Mouse (Mus musculus): ENCODE measurements around the gene Rccd1. TPM values are rescaled to one million over a fixed set of nuclear protein-coding genes. Genes with fewer than 3 reads are reported as not detected.

Gene Rccd1
- total RNA-seq (2017), result 11.0 and 23.2 TPM in 2 replicates

DNA sequence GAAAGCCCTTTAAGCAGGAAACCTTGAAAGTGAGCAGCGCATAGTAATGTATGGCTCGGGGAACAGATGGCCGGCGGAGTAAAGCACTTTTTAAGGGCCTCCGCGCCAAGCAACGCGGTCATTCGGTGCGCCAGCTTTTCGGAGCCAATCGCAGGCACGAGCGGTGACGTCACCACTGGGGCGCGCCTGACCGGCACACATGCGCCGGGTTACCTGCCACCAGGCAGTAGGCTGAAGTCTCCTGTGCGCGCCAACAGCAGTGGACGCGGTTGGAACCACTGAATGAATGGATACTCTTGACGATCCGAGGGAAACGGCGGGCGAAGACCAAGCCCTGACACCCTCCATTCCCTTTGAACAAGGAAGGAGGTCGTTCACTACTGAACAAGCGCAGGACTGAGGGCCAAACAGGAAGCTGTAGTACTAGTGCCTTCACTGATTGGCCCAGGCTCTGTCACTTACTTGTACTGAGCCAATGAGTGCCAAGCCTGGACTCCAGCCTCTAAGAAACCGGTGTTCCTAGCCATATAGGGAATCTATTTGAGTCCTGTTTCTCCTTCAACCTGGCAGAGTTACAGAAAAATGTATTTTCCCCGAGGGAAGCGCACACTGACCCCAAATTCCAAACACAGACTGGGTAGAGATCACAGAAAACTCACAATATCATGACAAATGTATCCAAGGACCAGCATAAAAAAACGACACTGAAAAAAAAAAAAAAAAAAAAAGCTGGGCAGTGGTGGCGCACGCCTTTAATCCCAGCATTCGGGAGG is at the start of gene Rccd1:
Gene Rccd1 (minus strand): TSS at position 412 of the 773 bp plus-strand sequence.
- ATAC-seq (replicated peaks in 1 of 2; ENCODE audit: insufficient read depth in 1 of 2, low FRiP score in 2 of 2, low TSS enrichment in 1 of 2, low read depth in 1 of 2, poor library complexity in 2 of 2, severe bottlenecking in 2 of 2), result peak; percentile 96 to 99

DNA sequence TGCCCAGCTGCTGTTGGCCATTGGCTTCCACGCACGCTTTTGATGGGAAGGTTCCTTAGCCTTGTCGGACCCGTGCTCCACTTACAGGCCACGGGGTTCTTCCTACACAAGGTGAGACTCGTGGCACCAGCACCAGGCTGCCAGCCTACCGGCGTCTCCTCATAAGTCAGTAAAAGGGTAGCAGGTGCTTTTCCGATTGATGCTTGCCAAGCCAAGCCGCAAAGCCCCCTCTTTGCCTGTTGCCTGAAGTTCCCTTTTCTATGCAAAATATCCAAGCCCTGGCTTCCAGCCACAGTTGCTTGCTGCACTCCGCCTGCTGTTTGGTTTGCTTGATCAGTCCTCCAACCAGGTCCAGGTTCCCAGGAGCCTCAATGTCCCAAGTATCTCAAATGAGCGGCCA is 49.6 kb upstream of the Rccd1 start:
- peak; percentile 52 to 57 for ATAC-seq (replicated peaks in 1 of 2; ENCODE audit: insufficient read depth in 1 of 2, low FRiP score in 2 of 2, low TSS enrichment in 1 of 2, low read depth in 1 of 2, poor library complexity in 2 of 2, severe bottlenecking in 2 of 2)

DNA sequence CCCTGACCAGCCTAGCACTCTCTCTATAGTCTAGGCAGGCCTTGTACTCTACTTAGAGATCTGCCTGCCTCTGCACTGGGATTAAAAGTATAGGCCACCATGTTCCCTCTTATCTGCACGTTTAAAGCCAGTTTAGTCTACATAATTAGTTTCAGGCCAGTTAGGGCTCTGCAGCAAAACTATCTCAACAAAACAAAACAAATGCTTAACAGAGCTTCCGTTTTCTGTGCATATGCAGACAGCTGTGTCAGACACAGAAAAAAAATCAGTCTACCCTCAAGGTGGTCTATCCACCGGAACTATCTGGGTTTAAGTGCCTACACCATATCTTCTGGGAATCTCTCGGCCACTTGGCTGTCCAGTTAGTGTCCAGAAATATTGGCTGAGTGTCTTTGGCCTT is 49.1 kb upstream of the Rccd1 start:
- no peak for ATAC-seq (replicated peaks in 1 of 2; ENCODE audit: insufficient read depth in 1 of 2, low FRiP score in 2 of 2, low TSS enrichment in 1 of 2, low read depth in 1 of 2, poor library complexity in 2 of 2, severe bottlenecking in 2 of 2)

DNA sequence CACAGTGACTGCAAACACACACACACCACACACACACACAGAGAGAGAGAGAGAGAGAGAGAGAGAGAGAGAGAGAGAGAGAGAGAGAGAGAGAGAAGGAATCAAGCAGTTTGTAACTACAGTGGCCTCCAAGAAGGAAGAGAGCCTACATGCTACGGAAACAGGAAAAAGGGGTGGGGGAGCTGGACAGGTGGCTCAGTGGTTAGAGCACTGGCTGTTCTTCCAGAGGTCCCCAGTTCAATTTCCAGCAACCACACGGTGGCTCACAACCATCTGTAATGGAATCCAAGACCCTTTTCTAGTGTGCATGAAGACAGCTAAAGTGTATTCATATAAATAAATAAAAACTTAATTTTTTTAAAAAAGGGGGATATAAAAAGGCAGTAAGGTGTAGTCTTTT is 48.4 kb upstream of the Rccd1 start:
- ATAC-seq (replicated peaks in 1 of 2; ENCODE audit: insufficient read depth in 1 of 2, low FRiP score in 2 of 2, low TSS enrichment in 1 of 2, low read depth in 1 of 2, poor library complexity in 2 of 2, severe bottlenecking in 2 of 2), result no peak

DNA sequence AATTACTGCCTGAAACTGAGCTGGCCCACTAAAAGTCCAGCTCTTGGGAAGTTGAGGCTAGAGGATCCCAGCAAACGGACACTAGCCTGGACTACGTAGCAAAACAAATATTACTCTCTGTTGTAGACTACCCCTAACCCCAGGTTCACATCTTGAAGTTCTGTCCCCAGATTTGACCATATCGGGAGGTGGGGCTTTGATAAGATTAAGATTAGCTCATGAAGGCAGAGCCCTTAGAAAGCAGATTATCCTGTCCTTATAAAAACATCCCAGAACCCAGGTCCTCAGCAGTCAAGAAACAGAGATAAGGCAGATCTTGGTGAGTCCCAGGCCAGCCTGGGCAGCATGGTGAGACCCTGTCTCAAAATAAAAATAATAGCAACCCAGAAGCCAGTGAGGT is 47.9 kb upstream of the Rccd1 start:
- no peak for ATAC-seq (replicated peaks in 1 of 2; ENCODE audit: insufficient read depth in 1 of 2, low FRiP score in 2 of 2, low TSS enrichment in 1 of 2, low read depth in 1 of 2, poor library complexity in 2 of 2, severe bottlenecking in 2 of 2)

DNA sequence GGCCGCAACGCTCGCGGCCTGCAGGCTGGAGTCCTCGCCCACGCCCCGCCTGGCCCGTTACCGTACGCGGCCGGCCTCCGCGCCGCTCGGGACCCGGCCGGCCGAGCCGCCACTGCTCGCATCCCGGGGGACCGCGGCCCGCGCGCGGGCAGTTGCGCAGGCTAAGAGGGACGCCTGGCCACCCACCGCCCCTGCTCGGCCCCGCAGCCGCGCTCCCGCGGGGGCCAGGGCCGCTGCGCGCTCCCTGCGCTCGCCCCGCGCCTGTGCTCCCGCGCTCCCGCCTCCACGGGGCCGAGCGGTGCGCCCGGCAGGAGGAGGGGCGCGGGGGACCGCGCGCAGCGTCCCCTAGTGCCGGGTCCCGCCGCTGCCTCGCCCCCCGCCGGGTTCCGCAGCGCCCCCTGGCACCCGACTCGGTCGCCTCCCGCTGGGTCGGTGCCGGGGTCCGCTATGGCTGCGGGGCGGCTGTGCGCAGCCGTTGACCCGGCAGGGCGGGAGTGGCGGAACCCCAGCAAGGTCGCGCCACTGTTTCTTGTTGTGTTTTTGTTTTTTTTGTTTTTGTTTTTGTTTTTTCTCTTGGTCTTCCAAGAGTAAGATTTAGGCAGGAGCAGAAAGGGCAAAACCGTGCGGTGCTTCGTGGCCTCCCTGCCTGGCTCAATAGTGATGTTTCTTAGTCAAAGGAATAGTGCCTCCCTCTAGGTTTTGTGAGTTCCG is 46.9 kb upstream of the Rccd1 start, which contains the start of gene Man2a2:
Gene Man2a2 (minus strand): TSS at position 335 of the 711 bp plus-strand sequence.
- ATAC-seq (replicated peaks in 1 of 2; ENCODE audit: insufficient read depth in 1 of 2, low FRiP score in 2 of 2, low TSS enrichment in 1 of 2, low read depth in 1 of 2, poor library complexity in 2 of 2, severe bottlenecking in 2 of 2), result 0 out of 4 replicates have a peak, but pooled peaks of 1 of the 2 experiments have one; percentile 25

DNA sequence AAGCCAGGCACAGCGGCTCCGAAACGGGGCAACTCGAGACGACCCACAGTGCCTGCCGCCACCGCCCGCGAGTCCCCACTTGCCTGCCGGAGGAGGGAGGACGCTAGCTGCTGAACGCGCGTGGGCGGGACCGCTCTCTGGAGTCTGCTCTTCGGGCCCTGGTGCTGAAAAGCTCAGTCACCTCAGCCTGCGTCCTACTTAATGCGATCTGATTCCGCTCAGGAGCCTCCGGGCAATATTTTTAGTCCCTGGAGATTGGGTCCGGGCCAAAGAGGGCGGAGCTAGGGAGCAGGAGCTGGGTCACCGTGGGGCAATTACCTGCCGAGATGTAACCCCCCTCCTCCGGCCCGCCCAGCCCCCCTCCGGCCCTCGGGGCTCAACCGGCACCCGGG is 46.4 kb upstream of the Rccd1 start:
- ATAC-seq (replicated peaks in 1 of 2; ENCODE audit: insufficient read depth in 1 of 2, low FRiP score in 2 of 2, low TSS enrichment in 1 of 2, low read depth in 1 of 2, poor library complexity in 2 of 2, severe bottlenecking in 2 of 2), result peak; percentile 25 to 27; a peak in 2 of 4 replicates

DNA sequence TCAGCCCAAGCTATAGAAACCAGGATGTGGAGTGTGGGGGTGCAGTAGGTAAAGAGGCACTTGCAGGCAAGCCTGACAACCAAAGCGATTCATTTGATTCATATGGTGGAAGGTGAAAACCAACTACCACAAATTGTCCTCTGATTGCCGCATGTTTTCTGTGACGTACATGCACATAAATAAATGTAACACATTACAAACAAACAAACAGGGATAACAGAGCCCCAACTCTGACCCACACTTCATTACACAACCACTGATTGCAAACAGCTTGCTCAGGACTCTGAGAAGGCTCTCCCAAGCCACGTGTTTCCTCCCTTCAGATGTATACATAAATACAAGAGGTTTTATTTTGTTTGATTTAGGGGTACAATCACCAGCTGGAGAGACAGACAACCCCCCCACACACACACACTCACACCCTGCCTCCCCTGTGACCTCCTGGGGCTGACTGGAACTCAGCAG is 45.7 kb upstream of the Rccd1 start:
- ATAC-seq (replicated peaks in 1 of 2; ENCODE audit: insufficient read depth in 1 of 2, low FRiP score in 2 of 2, low TSS enrichment in 1 of 2, low read depth in 1 of 2, poor library complexity in 2 of 2, severe bottlenecking in 2 of 2), result no peak

DNA sequence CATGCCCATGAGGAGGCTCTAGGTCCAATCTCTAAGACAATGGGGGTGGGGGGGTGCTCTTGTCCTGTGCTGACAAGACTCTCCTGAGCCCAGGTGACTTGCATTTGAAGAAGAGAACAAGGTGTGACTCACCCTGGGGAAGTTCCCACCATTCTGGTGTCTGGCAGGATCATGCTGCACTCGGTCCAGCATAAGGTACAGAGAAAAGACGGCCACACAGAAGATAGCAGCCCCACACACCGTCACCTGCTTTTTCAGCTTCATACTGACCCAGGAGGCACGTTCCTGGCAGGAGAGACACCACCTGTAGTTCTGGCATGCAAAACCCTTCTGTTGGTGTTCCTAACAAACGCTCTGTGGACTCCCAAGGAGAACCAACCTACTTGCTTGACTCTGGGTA is 45.2 kb upstream of the Rccd1 start:
- no peak for ATAC-seq (replicated peaks in 1 of 2; ENCODE audit: insufficient read depth in 1 of 2, low FRiP score in 2 of 2, low TSS enrichment in 1 of 2, low read depth in 1 of 2, poor library complexity in 2 of 2, severe bottlenecking in 2 of 2)

DNA sequence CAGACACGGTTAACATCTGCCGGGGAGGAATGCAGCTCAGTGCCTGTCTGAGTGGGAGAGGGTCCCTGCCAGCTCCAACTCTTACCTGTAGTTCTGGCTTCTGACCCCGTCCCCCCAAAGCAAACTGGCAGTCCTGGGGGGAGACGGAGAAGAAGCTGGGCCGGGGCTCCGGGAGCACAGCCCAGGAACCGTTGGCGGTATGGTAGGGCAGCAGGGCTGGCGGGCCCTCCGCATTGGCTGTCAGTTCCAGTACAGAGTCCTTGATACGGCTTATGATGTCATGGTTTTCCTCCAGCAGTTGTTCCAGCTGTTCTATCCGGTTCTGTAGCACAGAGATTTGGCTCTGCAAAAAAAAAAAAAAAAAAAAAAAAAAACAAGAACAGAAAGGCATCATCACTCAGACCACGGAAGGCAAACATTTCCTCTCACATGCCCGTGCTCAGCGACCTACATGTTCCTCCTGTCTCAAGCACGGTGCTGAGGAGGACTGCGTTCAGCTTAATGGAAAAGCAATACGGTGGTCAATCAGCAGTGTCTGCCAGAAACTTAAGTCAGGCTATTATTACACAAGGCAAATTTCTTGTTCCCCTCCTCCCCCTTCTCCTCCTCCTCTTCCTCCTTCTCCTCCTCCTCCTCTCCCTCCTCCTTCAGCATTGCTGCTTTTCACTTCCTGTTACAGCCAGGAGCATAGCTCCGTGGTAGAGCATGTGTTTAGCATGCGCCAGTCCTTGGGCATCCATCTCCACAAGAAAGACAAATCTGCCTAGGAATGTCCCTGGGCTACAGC is 44.6 kb upstream of the Rccd1 start:
- peak; percentile 52 to 55 for ATAC-seq (replicated peaks in 1 of 2; ENCODE audit: insufficient read depth in 1 of 2, low FRiP score in 2 of 2, low TSS enrichment in 1 of 2, low read depth in 1 of 2, poor library complexity in 2 of 2, severe bottlenecking in 2 of 2)

DNA sequence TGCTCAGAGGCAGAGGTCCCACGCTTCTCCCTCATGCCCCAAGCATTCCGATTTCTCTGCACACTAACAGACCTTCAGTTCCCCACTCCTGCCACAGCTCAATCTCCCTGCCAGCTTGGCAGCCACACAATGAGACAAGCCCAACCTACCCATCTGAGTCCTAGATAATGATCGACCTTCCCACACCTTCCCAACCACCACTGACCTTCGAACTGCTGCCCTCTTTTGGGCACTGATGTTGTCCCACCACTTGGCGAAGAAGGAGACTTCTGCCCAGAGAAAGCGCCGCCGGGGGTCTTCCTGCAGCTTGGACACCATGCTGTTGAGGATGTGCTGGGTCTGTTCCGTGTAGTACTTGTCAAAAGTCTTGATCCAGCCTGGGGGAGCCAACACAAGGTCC is 43.8 kb upstream of the Rccd1 start:
- ATAC-seq (replicated peaks in 1 of 2; ENCODE audit: insufficient read depth in 1 of 2, low FRiP score in 2 of 2, low TSS enrichment in 1 of 2, low read depth in 1 of 2, poor library complexity in 2 of 2, severe bottlenecking in 2 of 2), result no peak

DNA sequence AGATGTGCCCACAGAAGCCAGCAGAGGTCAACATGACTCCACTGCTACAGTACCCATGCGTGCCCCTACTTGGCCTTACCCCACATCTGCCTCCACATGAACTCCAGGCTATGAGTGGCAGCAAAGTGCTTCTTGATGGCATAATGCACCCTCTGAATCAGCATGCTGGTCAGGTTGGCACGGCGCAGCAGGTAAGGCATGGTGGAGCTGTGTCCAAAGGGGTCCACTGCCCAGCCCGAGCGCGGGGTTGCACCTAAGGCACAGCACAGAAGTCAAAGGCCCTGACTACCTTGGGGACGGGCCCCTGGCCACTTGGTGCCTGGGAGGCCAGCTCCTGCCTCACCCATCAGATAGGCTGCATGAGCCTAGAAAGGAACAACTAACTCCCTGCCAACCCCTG is 43.0 kb upstream of the Rccd1 start:
- ATAC-seq (replicated peaks in 1 of 2; ENCODE audit: insufficient read depth in 1 of 2, low FRiP score in 2 of 2, low TSS enrichment in 1 of 2, low read depth in 1 of 2, poor library complexity in 2 of 2, severe bottlenecking in 2 of 2), result no peak

DNA sequence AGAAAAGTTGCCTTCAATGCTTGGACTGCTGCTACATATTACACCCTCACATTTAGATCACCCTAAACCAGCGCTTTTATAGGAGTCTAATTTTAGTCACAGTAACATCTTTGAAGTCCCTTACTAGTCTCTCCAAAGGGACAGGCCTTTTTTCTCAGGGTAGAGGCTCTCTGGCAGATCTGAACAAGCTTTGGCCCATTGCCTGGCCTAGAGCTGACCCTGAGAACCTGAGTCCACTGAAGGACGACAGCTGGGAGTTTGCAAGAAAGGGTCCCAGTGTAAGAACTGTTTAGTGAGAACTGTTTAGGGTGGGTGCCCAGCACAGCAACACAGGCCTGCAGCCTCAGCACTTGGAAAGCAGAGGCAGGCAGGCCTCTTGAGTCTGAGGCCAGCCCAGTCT is 41.5 kb upstream of the Rccd1 start:
- no peak for ATAC-seq (replicated peaks in 1 of 2; ENCODE audit: insufficient read depth in 1 of 2, low FRiP score in 2 of 2, low TSS enrichment in 1 of 2, low read depth in 1 of 2, poor library complexity in 2 of 2, severe bottlenecking in 2 of 2)

DNA sequence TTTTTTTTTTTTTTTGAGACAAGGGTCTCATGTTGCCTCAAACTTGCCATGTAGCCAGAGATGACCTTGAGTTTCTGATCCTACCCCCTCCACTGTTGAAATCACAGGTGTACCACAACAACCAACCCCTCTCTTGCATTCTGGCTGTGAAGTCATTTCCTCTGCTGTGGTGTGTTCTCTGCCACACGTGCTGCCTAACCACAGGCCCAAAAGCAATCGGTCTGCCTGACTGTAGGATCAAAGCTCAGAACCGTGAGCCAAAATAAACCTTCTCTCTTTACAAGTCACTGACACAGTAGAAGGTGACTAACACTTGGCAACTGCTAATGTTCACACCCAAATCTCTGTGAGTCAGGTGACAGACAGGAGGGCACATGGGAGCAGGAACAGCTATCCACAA is 36.2 kb upstream of the Rccd1 start:
- ATAC-seq (replicated peaks in 1 of 2; ENCODE audit: insufficient read depth in 1 of 2, low FRiP score in 2 of 2, low TSS enrichment in 1 of 2, low read depth in 1 of 2, poor library complexity in 2 of 2, severe bottlenecking in 2 of 2), result no peak

DNA sequence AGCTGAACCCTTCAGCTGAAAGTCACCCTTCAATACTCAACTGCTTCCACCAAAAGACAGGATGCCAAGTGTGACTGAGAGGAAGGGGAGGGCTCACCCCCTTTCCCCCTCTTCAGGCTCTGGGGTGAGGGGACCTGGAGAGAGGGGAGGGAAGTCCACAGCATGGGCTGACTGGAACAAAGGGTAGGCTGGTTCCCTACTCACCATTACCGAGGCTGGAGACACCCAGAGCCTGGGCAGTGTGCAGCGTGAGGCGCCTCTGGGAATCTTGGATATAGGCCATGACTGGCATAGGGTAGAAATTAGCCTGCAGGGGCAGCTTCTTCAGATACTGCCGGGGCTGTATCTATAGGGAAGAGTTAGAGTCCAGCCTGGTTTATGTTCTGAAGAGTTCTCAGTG is 33.8 kb upstream of the Rccd1 start:
- no peak for ATAC-seq (replicated peaks in 1 of 2; ENCODE audit: insufficient read depth in 1 of 2, low FRiP score in 2 of 2, low TSS enrichment in 1 of 2, low read depth in 1 of 2, poor library complexity in 2 of 2, severe bottlenecking in 2 of 2)

DNA sequence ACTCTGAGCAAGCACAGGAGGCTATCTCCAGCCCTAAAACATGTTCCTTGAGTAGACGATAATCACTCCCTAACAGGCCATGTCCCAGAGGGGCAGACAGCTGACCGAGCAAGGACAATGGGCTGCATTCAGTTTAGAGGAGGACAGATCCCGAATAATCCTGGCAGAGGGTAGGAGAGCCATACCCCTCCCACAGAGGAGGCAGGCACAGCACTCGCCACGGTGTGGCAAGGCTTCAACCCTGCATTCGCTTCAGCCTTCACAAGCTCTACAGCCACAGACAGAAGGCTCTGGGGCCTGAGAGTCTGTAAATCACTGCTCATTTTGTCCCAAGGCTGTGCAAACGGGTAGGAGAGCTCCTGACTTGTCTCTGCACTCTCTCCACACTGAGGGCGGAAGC is 32.9 kb upstream of the Rccd1 start:
- no peak for ATAC-seq (replicated peaks in 1 of 2; ENCODE audit: insufficient read depth in 1 of 2, low FRiP score in 2 of 2, low TSS enrichment in 1 of 2, low read depth in 1 of 2, poor library complexity in 2 of 2, severe bottlenecking in 2 of 2)

DNA sequence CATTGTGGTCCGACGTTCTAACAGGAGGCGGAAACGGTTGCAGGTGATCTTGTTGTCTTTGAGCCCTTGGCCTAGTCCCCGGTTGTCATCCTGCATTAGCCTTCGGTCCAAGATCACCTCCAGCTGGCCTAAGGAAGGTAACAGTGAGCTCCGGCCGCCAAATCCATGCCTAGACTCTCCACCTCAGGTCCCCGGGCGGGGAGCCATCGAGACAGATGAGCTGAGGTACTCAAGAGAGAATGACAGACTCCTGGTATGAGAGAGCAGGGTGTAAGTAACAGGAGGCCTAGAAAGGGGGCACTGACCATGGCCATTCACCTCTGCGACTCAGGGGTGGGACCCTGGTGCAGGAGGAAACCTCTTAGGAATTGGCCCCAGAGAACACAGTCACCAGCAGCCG is 32.1 kb upstream of the Rccd1 start:
- no peak for ATAC-seq (replicated peaks in 1 of 2; ENCODE audit: insufficient read depth in 1 of 2, low FRiP score in 2 of 2, low TSS enrichment in 1 of 2, low read depth in 1 of 2, poor library complexity in 2 of 2, severe bottlenecking in 2 of 2)

DNA sequence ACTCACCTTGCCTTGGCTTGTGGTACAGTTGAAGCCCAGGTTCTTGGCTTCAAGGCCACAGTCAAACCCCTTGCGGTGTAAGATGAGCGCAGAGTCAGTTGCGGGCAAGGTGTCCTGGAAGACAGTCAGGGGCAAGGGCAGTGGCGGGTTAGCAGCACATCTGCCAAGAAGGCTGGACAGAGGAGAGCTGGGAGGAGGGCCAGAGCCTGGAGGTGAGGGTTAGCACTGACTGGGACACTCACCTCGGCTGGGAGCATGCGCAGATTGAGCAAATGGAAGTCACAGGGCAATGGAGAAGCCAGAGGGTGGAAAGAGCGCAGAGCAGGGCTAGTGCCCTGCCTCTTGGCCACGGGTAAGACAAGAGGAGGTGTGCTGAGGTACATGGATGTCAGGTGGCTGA is 28.7 kb upstream of the Rccd1 start:
- ATAC-seq (replicated peaks in 1 of 2; ENCODE audit: insufficient read depth in 1 of 2, low FRiP score in 2 of 2, low TSS enrichment in 1 of 2, low read depth in 1 of 2, poor library complexity in 2 of 2, severe bottlenecking in 2 of 2), result no peak
